Mouse (Mus musculus) adrenal gland (tissue): ENCODE results near the gene Naa25.

ENCODE experiments used
- intact Hi-C: fragments of 180-260 bp; cut with DNase I; formaldehyde crosslinking; loops from one replicate; pipeline ENCODE4 v1.15.1; 2025

The Naa25 gene

DNA sequence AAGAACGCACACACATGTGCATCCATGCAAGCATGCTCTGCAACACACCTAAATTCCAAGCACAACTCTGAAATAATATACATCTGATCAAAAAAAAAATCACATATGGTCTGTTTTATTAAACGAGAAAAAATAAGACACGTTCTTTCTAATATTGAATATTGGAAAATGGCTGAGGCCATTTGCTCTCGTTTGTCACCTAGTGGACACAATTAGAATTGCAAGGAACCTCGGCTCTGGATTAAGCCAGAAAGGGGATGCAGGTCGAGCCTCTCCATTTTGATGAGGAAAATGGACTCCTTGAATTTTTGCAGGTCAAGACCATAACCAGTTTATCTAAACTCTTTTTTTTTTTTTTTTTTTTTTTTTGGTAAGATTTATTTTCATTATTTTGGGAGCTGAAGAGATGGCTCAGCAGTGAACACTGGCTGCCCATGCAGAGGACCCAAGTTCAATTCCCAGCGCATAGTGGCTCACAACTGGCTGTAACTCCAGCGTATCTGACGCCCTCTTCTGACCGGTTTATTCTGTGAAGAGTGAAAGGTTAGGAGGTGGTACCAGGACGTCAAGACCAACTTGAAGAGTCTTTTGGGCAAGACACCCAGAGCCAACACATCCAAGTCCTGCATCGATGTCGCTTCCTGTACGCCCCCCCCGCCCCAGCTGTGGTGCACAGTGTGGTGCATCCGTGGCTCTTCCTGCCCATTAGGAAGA lies 4.9 kb upstream of the Naa25 start:
- intact Hi-C loops: no loop called here

DNA sequence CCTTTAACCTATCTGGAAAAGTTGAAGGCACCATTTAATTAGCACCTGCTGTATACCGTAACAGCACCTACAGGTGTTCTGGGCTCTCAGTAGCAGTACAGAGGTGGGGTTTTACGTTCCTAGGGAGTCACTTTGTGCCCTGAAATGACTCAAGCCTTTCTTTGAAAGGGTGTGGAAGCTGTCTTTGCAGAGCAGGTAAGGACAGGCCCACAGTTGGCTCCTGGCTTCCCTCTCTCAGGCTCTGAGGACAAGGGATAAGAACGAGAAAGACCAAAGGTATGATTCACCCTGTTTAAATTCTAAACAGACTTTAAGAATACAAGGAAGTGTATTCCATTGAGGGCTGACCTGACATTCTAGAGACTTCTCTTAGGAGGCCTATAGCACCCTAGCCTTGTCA lies 4.3 kb upstream of the Naa25 start:
- intact Hi-C loops: no loop called here

GRCm38 (mm10) chr5:121395621-121396020 lies 2.1 kb upstream of the Naa25 start:
- intact Hi-C loops: no loop called here

GRCm38 (mm10) chr5:121398146-121398964 lies 619 bp downstream of the Naa25 start:
- intact Hi-C loops: no loop called here

GRCm38 (mm10) chr5:121398965-121399462 lies 1.3 kb downstream of the Naa25 start:
- intact Hi-C loops: no loop called here

- intact Hi-C loops: no loop called here
These were observed 1.8 kb downstream of the Naa25 start for GRCm38 (mm10) chr5:121399540-121399939.

- intact Hi-C loops: no loop called here
These were observed 2.3 kb downstream of the Naa25 start for GRCm38 (mm10) chr5:121400064-121400463.

DNA sequence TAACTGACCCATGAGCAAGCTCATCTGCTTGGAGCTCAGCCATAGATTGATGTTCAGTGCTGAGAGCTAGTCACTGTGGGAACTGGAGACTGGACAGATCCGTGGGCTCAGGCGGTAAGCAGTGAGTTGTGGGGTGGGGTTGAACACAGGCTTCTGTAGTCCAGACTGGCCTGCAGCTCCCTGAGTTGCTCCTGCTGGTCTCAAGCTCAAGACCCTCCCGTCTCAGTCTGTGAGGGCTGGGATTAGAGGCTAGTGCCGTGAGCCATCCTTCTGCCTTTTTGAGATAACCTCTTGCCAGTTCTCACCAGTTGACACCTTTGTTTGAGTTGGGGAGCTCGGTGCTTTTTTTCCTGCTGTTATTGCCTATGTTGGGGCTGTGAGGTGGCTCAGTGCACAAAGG lies 3.1 kb downstream of the Naa25 start:
- intact Hi-C loops: no loop called here

DNA sequence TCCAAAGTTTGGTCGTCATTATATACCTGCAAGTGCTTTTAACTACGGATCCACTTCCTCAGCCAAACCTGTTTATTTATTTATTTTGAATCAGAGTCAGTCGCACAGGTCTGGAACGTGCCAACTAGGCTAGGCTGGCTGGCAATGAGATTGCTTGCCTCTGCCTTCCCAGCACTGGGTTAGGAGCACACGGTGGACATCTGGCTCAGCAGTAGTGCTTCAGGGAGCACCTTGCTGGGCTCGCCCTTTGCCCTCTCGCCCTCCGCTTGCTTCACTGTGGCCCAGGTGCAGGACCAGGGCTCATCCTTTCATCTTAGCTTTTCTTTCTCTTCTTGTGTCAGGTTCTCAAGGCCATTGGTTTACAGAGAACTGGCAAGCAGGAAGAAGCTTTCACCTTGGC lies 10.1 kb downstream of the Naa25 start:
- intact Hi-C loops: no loop called here

DNA sequence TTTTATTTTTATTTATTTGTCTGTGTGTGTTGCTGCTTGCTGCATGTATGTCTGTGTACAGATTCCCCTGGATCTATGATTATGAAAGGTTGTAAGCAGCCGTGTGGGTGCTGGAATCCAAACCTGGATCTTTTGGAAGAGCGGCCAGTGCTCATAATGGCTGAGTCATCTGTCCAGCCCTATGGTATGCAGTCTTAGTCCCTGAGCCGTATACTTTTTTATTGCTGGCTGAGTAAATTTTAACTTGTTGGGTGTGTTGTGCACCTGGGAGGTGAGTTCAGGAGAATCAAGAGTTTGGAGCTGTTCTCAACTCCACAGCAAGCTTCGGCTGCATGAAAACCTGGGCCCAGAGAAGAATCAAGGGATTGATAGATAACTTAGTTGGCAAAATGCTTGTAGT lies 13.2 kb downstream of the Naa25 start:
- intact Hi-C loops: no loop called here

- intact Hi-C loops: no loop called here
These were observed 23.0 kb downstream of the Naa25 start for GRCm38 (mm10) chr5:121420721-121421120.

GRCm38 (mm10) chr5:121422787-121423186 lies 25.1 kb downstream of the Naa25 start:
- intact Hi-C loops: no loop called here

GRCm38 (mm10) chr5:121423297-121423696 lies 25.6 kb downstream of the Naa25 start:
- intact Hi-C loops: no loop called here

- intact Hi-C loops: no loop called here
These were observed 31.2 kb downstream of the Naa25 start for GRCm38 (mm10) chr5:121428954-121429353.

- intact Hi-C loops: no loop called here
These were observed 40.4 kb downstream of the Naa25 start for GRCm38 (mm10) chr5:121438131-121438530.

DNA sequence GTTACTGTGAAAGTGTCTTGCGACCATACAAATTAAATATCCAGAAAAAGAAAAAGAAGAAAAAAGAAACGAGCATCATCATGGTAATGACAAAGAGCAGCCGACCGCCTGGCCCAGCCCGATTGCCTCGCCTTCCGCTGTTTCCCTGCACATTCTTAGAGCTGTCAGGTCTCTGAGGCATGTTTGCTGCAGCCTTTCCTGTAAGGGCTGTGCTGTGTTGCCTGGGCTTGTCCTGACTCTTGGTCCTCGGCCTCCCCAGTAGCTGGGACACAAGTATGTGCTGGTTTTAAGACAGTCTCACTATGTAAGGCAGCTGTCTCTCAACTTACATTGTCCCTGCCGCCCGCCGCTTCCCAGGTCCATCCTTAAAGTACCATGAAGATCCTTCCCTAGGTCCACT lies 41.0 kb downstream of the Naa25 start:
- intact Hi-C loops: no loop called here

- intact Hi-C loops: loop anchor here (5.0 kb wide), 1 partner anchor 34 kb away; no protein-coding TSS in a partner anchor
These were observed 45.8 kb downstream of the Naa25 start for GRCm38 (mm10) chr5:121443548-121443947.

GRCm38 (mm10) chr5:121444870-121445269 lies 47.1 kb downstream of the Naa25 start:
- intact Hi-C loops: loop anchor here (5.0 kb wide), 1 partner anchor 32 kb away; no protein-coding TSS in a partner anchor

- intact Hi-C loops: no loop called here
These were observed 50.7 kb downstream of the Naa25 start for GRCm38 (mm10) chr5:121448450-121448849.

DNA sequence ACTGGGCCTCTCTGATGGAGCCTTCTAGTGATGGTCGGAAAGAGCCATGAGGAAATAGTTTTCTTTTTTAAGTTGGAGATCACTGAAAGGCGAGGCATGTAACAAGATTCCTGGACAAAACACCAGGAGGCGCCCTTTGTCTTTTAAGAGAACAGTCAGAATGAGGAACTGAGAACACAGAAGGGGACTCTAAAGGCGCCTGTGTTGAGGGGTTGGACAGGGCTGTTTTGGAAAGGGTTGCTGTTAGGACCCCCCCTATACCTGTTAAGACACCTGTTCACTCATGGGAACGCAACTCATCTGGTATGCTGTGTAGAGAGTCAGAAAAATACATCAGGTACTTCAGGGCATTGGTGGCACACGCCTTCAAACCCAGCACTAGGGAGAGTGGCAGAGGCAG lies 52.2 kb downstream of the Naa25 start:
- intact Hi-C loops: loop anchor here (2.0 kb wide), 1 partner anchor 27 kb away; no protein-coding TSS in a partner anchor

GRCm38 (mm10) chr5:121450476-121450875 lies 52.7 kb downstream of the Naa25 start:
- intact Hi-C loops: loop anchor here (2.0 kb wide), 1 partner anchor 26 kb away; no protein-coding TSS in a partner anchor

- intact Hi-C loops: loop anchor here (2.0 kb wide), 1 partner anchor 26 kb away; no protein-coding TSS in a partner anchor
These were observed 53.5 kb downstream of the Naa25 start for GRCm38 (mm10) chr5:121451203-121451602.
